Mouse (Mus musculus) gastrocnemius, adult 18-20 months (tissue): ENCODE results near the gene Tmem50a. TPM values are rescaled to one million over a fixed set of nuclear protein-coding genes. Genes with fewer than 3 reads are reported as not detected.

Source experiments
- DNase-seq: peaks from one replicate; pipeline ENCODE4 v3.0.0; 2021; ENCODE audit warnings: low spot score
- total RNA-seq, 2 experiments: library from RNA; stranded (reverse); gene quantifications; 2 replicates each; pipeline ENCODE4 v1.2.3; 2021

Tmem50a gene
- total RNA-seq, 2 experiments from 2014 or later: 29.9 to 31.9 TPM

DNA sequence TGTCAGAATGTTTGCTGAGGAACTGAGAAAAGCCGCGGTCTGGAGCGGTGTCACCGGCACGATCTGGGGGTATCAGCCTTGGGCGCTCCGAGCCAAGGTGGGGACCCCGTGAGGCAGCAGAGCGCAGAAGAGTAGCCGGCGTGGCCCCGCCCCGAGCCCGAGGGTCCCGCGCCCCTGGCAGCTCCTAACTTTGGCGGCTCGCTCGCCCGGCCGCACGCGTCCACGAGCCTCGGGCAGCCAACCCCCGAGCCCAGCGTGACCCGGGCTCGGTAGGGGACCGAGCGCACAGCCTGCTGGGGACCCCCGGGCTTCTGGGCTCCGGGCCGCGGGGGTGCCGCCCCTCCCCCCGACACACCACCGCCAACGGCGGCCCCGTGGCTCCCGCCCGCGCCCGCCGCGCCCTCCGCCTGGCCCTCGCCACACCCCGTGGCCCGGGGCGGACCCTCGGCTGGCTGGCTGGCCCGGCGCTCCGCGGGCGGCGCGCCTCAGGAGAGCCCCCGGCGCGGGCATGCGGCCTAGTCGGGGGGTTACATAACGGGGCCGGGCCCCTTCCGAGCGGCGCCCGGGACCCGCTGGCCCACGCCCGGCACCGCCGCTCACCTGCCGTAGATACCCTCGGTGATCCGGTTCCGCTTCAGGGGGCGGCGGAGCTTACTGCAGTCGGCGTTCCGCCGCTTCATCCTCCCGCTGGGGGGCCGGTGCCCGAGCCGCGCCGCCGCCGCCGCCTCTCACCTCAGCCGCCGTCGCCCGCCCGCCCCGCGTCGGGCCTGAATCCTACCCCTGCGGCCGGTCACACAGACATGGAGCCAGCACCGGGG, 62.2 kb downstream of the Tmem50a start:
- no peak for DNase-seq

- DNase-seq: no peak
These were observed 62.9 kb downstream of the Tmem50a start for GRCm38 (mm10) chr4:134851876-134852275.

GRCm38 (mm10) chr4:134851236-134851635, 63.6 kb downstream of the Tmem50a start:
- no peak for DNase-seq

- no peak for DNase-seq
These were observed 64.3 kb downstream of the Tmem50a start for GRCm38 (mm10) chr4:134850551-134850950.

Other genes with a start within 250 kb of the Tmem50a start
- 1 to 10 TPM; 2.5 to 3.6 TPM for gene Man1c1, start 210.7 kb downstream of the Tmem50a start, total RNA-seq
- gene Ldlrap1, start 147.0 kb downstream of the Tmem50a start, total RNA-seq: 1 to 10 TPM; 3.9 to 5.6 TPM
- gene Maco1, start 61.7 kb downstream of the Tmem50a start, total RNA-seq: 10 to 100 TPM; 14.7 to 17.0 TPM
- not detected for gene Rhd, start 50.5 kb downstream of the Tmem50a start, total RNA-seq
- gene Rsrp1, start 8.6 kb upstream of the Tmem50a start, total RNA-seq: 100 to 1,000 TPM; 149 to 155 TPM
- gene Syf2, start 15.9 kb upstream of the Tmem50a start, total RNA-seq: 10 to 100 TPM; 43.3 to 43.9 TPM
- gene Runx3, start 205.6 kb upstream of the Tmem50a start, total RNA-seq: under 1 TPM; 0.05 to 0.07 TPM